ENCODE assay signal across 15 mouse cellular contexts in the genomic region with DNA sequence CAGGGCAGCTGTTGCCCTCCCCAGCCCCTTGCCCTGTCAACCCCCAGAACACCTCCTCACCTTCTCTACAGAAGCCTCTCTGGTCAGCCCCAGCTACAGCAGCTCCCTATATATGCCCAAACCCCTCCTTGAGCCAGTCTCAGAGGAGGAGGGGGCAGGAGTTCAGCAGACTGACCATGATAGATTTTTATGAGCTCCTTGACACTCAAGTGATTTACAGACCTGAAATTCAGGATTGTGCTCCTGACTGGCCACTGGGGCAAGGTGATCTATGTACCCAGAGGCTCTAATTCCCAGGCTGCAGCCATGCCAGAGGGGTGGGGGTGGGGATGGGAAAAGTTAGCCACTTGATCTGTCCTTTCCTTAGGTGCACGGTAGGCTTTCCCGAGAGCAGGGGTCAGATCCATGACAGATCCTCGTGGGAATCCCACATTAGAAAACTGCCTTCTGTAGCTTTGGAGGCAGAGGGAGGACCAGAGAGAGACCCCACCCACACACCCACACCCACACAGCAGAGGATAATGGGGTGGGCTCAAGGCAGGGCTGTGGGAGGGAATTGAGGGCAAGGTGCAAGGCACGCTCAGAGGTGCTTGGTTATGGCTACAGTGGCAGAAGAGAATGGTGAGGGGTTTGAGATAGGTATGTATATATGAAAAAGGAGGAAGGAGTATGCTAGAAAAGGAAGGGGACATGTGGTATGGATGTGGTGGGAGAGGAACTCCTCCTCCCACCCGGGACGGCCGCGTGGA. TPM values are rescaled to one million over a fixed set of nuclear protein-coding genes. Genes with fewer than 3 reads are reported as not detected.
A peak's percentile ranks its signal among the peaks of the same experiment; 100 is the strongest.
DNase-seq lines count a peak whose midpoint lies in the region; ATAC-seq lines count a peak whose summit lies in the region.
"Had no signal": no experiment of that assay in that cellular context is flagged by ENCODE, and none has a peak within 500 bp of the region (broad histone marks: within the 10 kb centered on the region; RNA-seq: fewer than 3 reads in every experiment).

TSS of gene Upk1a (minus strand) at position 194 of the 749 bp plus-strand sequence.

- no peak within 1 kb of the TSS for H3K27ac ChIP-seq in hindbrain, embryonic 16.5 days (ENCODE audit: low read depth, low read length)
- no peak within 1 kb of the TSS for H3K27ac ChIP-seq in hindbrain, embryonic 10.5 days
- peak within 1 kb of the TSS; percentile 23; the same call in 1 of the 2 replicates for H3K27ac ChIP-seq in intestine, embryonic 15.5 days
- H3K27ac ChIP-seq: heart, adult 2 months; heart, embryonic 15.5 days; hindbrain, embryonic 15.5 days; liver, embryonic 15.5 days; neural tube, embryonic 12.5 days had no signal

- H3K4me3 ChIP-seq in hindbrain, embryonic 16.5 days (ENCODE audit: low read length), result no peak within 1 kb of the TSS
- no peak within 1 kb of the TSS for H3K4me3 ChIP-seq in hindbrain, embryonic 10.5 days
- peak within 1 kb of the TSS; percentile 42 for H3K4me3 ChIP-seq in megakaryocyte, embryonic 14.5 days (replicated peaks)
- no peak within 1 kb of the TSS for H3K4me3 ChIP-seq in intestine, embryonic 15.5 days (replicated peaks)
- H3K4me3 ChIP-seq: erythroblast, embryonic 14.5 days; heart, adult 2 months; heart, embryonic 15.5 days; hindbrain, embryonic 15.5 days; liver, embryonic 15.5 days; neural tube, embryonic 12.5 days had no signal

- no peaks in the 10 kb centered on the region for H3K4me1 ChIP-seq in hindbrain, embryonic 16.5 days (ENCODE audit: control insufficient read depth, insufficient read depth, low read depth, low read length)
- 0 out of 2 replicates have a peak, but pooled peaks cover 6% of the 10 kb centered on the region for H3K4me1 ChIP-seq in hindbrain, embryonic 10.5 days (replicated peaks)
- H3K4me1 ChIP-seq in megakaryocyte, embryonic 14.5 days, result peaks cover 22% of the 10 kb centered on the region
- peaks cover 18% of the 10 kb centered on the region for H3K4me1 ChIP-seq in intestine, embryonic 15.5 days (replicated peaks)
- H3K4me1 ChIP-seq: hindbrain, embryonic 15.5 days had no signal

- no peak within 1 kb of the TSS for H3K9ac ChIP-seq in hindbrain, embryonic 16.5 days (ENCODE audit: low read depth, low read length)
- H3K9ac ChIP-seq in intestine, embryonic 15.5 days, result no peak within 1 kb of the TSS
- H3K9ac ChIP-seq: heart, embryonic 15.5 days; hindbrain, embryonic 15.5 days; liver, embryonic 15.5 days; neural tube, embryonic 12.5 days had no signal

- H3K4me2 ChIP-seq in hindbrain, embryonic 16.5 days (ENCODE audit: low read length), result no peak within 1 kb of the TSS
- peak within 1 kb of the TSS; percentile 30 for H3K4me2 ChIP-seq in intestine, embryonic 15.5 days (replicated peaks)
- H3K4me2 ChIP-seq: heart, embryonic 15.5 days; hindbrain, embryonic 15.5 days; liver, embryonic 15.5 days; neural tube, embryonic 12.5 days had no signal

- peaks cover 23% of the 10 kb centered on the region for H3K36me3 ChIP-seq in hindbrain, embryonic 16.5 days (ENCODE audit: control insufficient read depth, insufficient read depth, low read length)
- peaks cover 30% of the 10 kb centered on the region for H3K36me3 ChIP-seq in hindbrain, embryonic 10.5 days
- peaks cover 28% of the 10 kb centered on the region for H3K36me3 ChIP-seq in megakaryocyte, embryonic 14.5 days (replicated peaks; ENCODE audit: low read length)
- H3K36me3 ChIP-seq in intestine, embryonic 15.5 days, result peaks cover 15% of the 10 kb centered on the region

- H3K9me3 ChIP-seq in hindbrain, embryonic 16.5 days (ENCODE audit: control insufficient read depth, low read length), result no peaks in the 10 kb centered on the region
- H3K9me3 ChIP-seq in hindbrain, embryonic 10.5 days, result no peaks in the 10 kb centered on the region
- no peaks in the 10 kb centered on the region for H3K9me3 ChIP-seq in megakaryocyte, embryonic 14.5 days
- H3K9me3 ChIP-seq in intestine, embryonic 15.5 days, result no peaks in the 10 kb centered on the region
- H3K9me3 ChIP-seq: heart, embryonic 15.5 days; hindbrain, embryonic 15.5 days; liver, embryonic 15.5 days; neural tube, embryonic 12.5 days had no signal

- no peaks in the 10 kb centered on the region for H3K27me3 ChIP-seq in hindbrain, embryonic 16.5 days (replicated peaks; ENCODE audit: control insufficient read depth, insufficient read depth, low read length)
- no peaks in the 10 kb centered on the region for H3K27me3 ChIP-seq in hindbrain, embryonic 10.5 days (ENCODE audit: insufficient read depth, poor library complexity, severe bottlenecking)
- H3K27me3 ChIP-seq in megakaryocyte, embryonic 14.5 days (replicated peaks), result peaks cover 3% of the 10 kb centered on the region
- H3K27me3 ChIP-seq in intestine, embryonic 15.5 days (replicated peaks), result no peaks in the 10 kb centered on the region
- H3K27me3 ChIP-seq: heart, embryonic 15.5 days; hindbrain, embryonic 15.5 days; liver, embryonic 15.5 days; neural tube, embryonic 12.5 days; Patski had no signal

- WGBS in hindbrain, embryonic 16.5 days, result 82% methylated on average over 8 of the region's 8 CpGs
- 78% methylated on average over 8 of the region's 8 CpGs for WGBS in hindbrain, embryonic 10.5 days
- whole genome bisulfite sequencing in intestine, embryonic 15.5 days, result 47% methylated on average over 8 of the region's 8 CpGs

- no peak for DNase-seq in hindbrain, embryonic 10.5 days (ENCODE audit: low spot score)
- peak; percentile 46 for DNase-seq in urinary bladder, postnatal 25 days (ENCODE audit: low spot score)
- no peak for DNase-seq in T-cell, adult 2 months (ENCODE audit: low spot score)

- ATAC-seq in hindbrain, embryonic 16.5 days, result 0 out of 2 replicates have a peak, but pooled peaks have one; percentile 21
- no peak for ATAC-seq in megakaryocyte, adult 5-6 weeks (ENCODE audit: poor library complexity, severe bottlenecking)
- ATAC-seq in intestine, embryonic 15.5 days, result peak; percentile 48
- ATAC-seq: Patski had no signal

RNA-seq across cellular contexts. Expression of gene Upk1a, which starts in this region (rescaled TPM):
- 0.70 and 0.72 TPM in 2 replicates for polyA plus RNA-seq in hindbrain, embryonic 16.5 days (2015; fragmentation: Nextera tagmentation; extraction: Ambion mirVana)
- 0.52 and 1.2 TPM in 2 replicates for polyA plus RNA-seq in hindbrain, embryonic 10.5 days (2016; fragmentation: Nextera tagmentation; extraction: Ambion mirVana)
- polyA plus RNA-seq in megakaryocyte, embryonic 14.5 days (2012; ENCODE audit: insufficient read depth, low replicate concordance), result 1.2 TPM in 1 of 2 replicates, not detected in the other
- total RNA-seq in megakaryocyte, adult 5-6 weeks (2015), result 0.60 TPM in 1 of 2 replicates, not detected in the other
- total RNA-seq in megakaryocyte, adult 5-6 weeks (2017), result not detected in 2 replicates
- polyA plus RNA-seq in intestine, embryonic 15.5 days (2015; fragmentation: Nextera tagmentation; extraction: Ambion mirVana), result 8.5 and 10.0 TPM in 2 replicates
- total RNA-seq: monocyte, adult 5-6 weeks had no signal

Comparison
In these comparisons a context has a peak if more than half of its experiments do, and no peak if none do; other contexts are left out.
1. Peak in ATAC-seq in hindbrain, embryonic 16.5 days; RNA of the gene not detected or under 1 TPM.